Mouse (Mus musculus) thymus, adult 2 months (tissue): Measurements from ENCODE around the gene Spon1.

Source experiments
- CTCF ChIP-seq: fragments of 200-500 bp; IDR thresholded peaks from 2 replicates; pipeline ENCODE4 v1.5.1; 2012; ENCODE audit warnings: mild to moderate bottlenecking, control low read depth, low read length, moderate library complexity, borderline replicate concordance; ENCODE audit not compliant: control insufficient read depth, poor library complexity, insufficient read depth; ENCODE audit errors: extremely low read depth
- POLR2A ChIP-seq: fragments of 200-500 bp; IDR thresholded peaks from 2 replicates; pipeline ENCODE4 v1.6.1; 2012; ENCODE audit warnings: mild to moderate bottlenecking, low read length, control low read depth, moderate library complexity; ENCODE audit not compliant: control insufficient read depth, poor library complexity, insufficient read depth; ENCODE audit errors: extremely low read depth

DNA sequence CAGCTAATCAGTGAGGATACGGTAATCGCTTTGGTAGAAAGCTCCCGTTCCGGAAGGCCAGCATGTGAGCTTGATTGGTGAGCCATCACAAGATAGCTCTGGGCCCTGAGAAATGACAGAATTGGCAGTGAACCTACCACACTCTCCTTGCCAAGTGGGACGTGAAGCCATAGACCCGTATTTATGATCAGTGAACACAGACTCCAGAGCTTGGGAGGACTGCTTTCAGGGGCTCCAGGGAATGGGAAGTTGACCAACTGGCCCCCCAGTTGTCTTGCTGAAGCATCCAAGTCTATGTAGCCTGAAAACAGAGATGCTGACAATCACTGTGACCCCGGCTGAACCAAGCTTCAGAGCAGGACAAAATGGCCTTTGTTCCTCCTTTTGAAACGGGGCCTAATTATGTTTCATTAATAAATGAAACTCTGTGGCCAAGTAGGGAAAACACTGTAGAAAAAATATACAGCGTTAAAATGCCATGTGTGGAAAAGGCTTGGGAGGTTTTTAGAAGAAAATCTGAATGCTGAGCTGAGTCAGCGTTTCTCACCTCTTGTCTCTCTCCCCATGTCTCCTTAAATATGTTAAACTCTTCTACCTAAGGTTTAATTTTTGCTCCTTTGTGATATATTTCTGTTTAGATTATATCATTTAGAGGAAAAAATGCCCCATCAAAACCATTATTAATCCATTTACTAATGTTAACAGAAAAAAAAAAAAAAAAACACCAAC, 220.8 kb downstream of the Spon1 start:
- TF ChIP-seq POLR2A (no peak), CTCF (no peak)
